Mouse (Mus musculus) spleen, adult 18-20 months (tissue): ENCODE measurements around the gene St6galnac5.
"Not testable (repeated sequence)": the region's sequence is repeated elsewhere in the genome, so short reads cannot be mapped to it uniquely, and the experiment has no call there.

Source experiments
- DNase-seq, 2 experiments: peaks; one replicate each; pipeline ENCODE4 v3.0.0; 2022; ENCODE audit warnings: mixed read lengths in 2 of 2

St6galnac5 gene

GRCm38 (mm10) chr3:152861978-152862377, 120.1 kb downstream of the St6galnac5 start:
- no peak for DNase-seq

- no peak for DNase-seq
Observed at GRCm38 (mm10) chr3:152861450-152861849, 120.6 kb downstream of the St6galnac5 start.

- peak in 1 of 2 experiments; percentile 6 for DNase-seq
Observed at GRCm38 (mm10) chr3:152856095-152856494, 126.0 kb downstream of the St6galnac5 start.

- DNase-seq: no peak
Observed at GRCm38 (mm10) chr3:152855006-152855614, 126.9 kb downstream of the St6galnac5 start.

GRCm38 (mm10) chr3:152843925-152844324, 138.1 kb downstream of the St6galnac5 start:
- no peak for DNase-seq

GRCm38 (mm10) chr3:152842648-152843047, 139.4 kb downstream of the St6galnac5 start:
- no peak for DNase-seq

DNA sequence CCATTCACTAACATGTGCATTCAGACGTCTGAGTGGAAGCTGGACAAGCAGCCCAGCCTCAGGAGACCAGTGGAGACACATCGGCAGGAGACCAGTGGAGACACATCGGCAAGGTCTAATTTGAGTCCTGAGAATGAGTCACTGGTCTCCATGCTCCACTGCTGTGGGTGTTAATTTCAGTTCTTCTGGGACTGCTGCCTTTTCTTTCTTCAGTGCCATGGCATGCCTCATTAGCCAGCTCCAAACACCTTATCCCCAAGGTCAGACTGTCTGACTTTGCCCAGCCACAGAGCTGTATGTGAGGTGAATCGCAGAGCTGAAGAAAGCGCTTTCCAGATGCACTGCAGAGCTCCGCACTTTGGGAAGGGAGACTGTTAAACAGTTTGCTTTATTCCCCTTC, 140.8 kb downstream of the St6galnac5 start:
- DNase-seq: no peak

- no peak for DNase-seq
Observed at GRCm38 (mm10) chr3:152837938-152838337, 144.1 kb downstream of the St6galnac5 start.

DNA sequence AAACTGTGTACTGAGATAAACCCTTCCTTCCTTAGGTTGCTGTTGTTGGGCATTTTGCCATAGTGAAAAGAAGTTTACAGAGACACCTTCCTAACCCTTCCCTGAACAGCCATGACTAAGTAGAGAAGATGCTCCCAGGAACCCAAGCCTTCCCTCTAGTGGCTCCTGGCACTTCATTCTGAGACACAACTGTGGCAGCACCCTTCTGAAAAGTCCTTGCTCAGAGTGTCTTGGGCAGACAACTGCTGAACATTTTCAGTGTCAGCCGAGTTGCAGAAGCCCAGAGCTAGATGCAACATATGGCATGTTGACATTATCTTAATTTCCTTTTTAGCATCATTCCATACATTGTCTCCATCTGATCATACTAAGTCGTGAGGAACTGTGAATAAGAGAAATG, 144.6 kb downstream of the St6galnac5 start:
- no peak for DNase-seq

- no peak for DNase-seq
Observed at GRCm38 (mm10) chr3:152832436-152832835, 149.6 kb downstream of the St6galnac5 start.

- DNase-seq: no peak
Observed at GRCm38 (mm10) chr3:152831974-152832373, 150.1 kb downstream of the St6galnac5 start.

GRCm38 (mm10) chr3:152831377-152831776, 150.7 kb downstream of the St6galnac5 start:
- DNase-seq: no peak

DNA sequence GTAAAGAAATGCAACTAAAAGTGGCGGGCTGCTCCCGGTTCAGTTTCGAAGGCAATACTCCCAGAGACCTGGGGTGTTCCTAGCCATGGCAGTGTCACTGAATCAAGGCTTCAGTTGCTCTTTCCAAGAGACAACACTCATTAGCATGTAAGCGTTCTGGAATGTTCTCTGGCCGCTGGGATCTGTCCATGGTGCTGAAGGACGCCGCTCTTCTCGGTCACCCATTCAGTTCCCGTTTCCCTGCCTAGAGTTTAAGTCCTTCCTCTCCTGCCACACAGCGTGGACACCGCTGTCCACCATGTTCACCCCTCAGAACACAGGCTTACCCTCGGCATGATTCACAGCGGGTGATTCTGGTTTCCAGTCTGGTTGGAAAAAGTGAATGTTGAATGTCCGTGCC, 160.8 kb downstream of the St6galnac5 start:
- peak in 1 of 2 experiments; percentile 12 for DNase-seq

DNA sequence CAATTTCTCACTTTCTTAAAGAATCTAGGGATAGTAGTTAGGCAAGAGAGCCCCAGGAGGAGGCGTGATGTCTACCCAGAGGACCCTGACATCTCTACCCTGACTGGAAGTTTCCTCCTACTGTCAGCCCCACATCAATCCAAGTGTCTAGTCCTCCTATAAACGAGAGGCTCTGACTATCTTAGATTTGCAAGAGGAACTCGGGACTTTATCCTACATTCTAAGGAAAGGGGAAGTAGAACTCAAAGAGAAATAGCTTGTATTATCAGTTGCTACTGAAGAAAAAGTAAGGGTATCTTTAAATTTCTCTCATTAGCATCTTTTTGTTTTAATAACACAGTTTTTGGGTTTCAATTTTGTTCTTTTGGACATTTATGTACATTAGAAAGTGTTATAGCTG, 161.6 kb downstream of the St6galnac5 start:
- DNase-seq: no peak

DNA sequence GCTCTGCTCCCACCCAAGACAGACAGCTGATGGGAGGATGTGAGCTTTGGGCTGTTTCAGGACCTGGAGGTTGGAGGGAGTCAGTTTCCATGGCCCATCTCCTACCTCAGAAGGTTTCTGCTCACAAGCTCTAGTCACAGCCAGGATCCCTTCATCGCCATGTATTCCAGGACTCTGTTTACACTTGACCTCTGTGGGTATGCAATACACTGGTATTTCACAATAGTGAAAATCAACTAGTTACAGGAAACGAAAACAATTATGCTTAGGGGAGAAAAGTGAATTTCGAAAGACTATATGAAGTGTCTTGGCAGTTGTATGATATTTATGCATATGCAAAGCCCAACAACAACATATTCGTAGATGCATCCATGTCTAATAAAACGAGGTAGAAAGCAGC, 166.9 kb downstream of the St6galnac5 start:
- no peak for DNase-seq

DNA sequence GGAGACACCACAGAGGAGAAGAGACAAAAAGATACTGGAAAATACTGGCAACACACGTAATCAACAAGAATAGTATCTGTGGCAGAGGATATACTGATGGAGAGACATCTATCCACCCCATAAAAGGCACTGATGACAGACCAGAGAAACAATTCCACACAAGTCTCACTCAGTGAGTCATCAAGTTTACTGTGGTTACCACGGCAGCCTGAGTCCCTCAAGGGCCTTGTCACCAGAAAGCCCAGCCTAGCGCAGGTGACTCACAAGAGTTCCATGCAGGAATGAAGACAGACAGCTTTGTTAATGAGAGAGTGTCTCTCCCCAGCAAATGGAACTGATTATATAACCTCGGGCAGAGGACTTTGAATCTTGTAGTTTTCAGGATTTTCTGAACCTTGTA, 168.1 kb downstream of the St6galnac5 start:
- no peak for DNase-seq

DNA sequence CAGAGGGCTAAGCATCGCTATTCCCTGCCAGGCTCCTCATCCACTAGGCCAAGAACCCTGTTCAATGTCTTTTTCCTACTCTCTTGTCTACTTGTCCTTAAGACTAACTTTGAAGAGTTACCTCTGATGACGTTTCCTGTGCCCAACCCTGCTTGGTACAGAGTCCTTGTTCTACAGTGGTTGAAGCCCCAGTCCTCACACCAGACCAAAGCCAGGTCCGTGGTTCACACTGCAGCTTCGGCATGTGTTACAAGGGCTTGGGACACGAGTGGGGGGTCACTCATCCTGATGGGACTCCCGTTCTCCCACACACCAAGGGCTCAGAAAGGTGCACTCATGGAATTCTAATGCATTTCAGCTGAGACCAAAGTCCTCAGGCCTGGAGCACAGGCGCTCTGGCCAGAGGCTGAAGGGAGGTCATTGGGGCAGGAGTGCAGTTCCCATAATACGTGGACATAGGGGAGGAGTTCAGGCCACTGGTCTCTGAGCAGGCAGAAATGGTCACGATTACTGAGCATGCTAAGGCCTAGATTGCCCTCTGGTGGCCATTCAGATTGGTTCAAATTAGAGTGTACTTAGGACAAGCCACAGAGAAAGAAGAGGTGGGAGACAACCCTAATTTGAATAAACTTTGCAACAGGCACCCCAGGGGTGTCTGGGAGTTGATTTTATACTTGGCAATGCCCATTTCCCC, 182.2 kb downstream of the St6galnac5 start:
- peak in 1 of 2 experiments; percentile 11 for DNase-seq

DNA sequence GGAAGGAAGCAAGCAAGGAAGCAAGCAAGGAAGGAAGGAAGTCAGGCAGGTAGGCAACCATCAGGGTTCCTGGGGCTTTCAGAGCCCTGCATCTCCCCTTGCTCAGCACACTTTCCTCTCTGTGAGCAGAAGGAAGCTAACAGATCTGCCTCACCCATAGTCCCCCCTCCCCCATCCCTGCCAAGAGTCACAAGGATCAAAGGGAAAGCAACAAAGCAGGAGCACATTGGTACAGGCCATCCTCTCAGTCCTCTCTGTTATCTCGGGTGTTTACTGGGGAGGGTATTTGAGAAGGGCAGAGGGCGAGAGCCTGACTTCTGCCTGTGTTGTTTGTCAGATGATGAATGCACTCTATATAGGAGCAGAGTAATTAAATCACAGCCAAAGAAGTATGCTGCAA, 184.7 kb downstream of the St6galnac5 start:
- no peak for DNase-seq

GRCm38 (mm10) chr3:152796216-152796615, 185.8 kb downstream of the St6galnac5 start:
- no peak for DNase-seq

- DNase-seq: no peak
Observed at GRCm38 (mm10) chr3:152793006-152793405, 189.0 kb downstream of the St6galnac5 start.

- DNase-seq: no peak
Observed at GRCm38 (mm10) chr3:152792601-152793000, 189.4 kb downstream of the St6galnac5 start.

DNA sequence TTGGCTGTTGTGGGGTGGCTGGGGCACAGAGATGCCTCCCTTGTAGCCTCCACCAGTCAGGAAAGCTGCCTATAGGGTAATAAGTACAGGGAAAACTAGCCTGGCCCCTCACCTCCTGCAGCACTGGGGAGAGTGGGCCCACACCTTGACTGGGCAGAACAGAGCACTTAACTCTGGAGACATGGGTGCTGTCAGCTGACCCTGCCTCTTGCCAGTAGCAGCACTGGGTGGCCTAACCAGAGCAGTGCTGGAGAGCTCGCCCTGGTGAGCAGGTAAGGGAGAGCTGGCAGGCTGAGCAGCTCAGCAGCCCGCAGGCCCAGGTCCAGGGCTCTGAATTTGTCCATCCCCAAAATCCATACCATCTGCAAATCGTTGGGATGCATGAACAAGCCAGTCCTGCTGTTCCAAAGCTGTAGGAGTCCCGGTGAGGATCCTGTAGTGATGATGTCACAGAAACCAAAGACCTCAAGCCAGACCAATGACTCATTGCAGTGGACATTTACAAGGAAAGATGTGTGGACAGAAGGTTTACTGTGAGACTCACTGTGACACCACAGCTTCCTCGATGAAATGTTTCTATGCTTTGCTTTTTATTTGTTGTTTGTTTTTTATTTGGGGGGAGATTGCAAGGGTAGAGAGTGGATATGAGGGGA, 193.6 kb downstream of the St6galnac5 start:
- not testable (repeated sequence) for DNase-seq

DNA sequence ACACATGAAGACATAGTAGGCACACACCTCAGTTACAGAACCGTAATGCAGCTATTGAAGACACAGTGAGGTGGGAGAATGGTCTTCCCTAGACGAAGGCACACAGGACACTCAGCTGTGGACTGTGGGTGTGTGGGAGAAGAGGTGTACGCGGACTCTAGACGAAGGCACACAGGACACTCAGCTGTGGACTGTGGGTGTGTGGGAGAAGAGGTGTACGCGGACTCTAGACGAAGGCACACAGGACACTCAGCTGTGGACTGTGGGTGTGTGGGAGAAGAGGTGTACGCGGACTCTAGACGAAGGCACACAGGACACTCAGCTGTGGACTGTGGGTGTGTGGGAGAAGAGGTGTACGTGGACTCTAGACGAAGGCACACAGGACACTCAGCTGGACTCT, 197.7 kb downstream of the St6galnac5 start:
- not testable (repeated sequence) for DNase-seq

DNA sequence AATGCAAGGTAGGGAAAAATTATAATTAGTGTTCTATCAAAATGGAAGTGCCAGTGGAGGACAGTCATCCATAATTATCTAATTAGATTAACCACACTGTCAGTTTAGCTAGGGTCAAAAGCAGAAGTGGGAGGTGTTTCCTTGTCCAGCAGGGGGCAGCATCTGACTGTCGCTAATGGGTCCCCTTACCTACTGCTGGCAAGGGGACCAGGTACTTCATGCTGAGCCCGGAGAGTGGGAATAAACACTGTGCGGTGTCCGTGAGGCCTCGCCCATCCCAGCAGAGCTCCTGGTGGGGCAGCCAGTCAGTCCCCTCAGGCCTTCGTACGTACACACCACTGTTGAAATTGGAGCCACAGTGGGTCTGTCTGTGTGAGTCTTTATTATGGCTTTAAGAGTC, 198.3 kb downstream of the St6galnac5 start:
- peak; percentile 31 to 66 for DNase-seq
